Mouse (Mus musculus): ENCODE measurements around the gene Phc3.
A peak's percentile ranks its signal among the peaks of the same experiment; 100 is the strongest.

The Phc3 gene

DNA sequence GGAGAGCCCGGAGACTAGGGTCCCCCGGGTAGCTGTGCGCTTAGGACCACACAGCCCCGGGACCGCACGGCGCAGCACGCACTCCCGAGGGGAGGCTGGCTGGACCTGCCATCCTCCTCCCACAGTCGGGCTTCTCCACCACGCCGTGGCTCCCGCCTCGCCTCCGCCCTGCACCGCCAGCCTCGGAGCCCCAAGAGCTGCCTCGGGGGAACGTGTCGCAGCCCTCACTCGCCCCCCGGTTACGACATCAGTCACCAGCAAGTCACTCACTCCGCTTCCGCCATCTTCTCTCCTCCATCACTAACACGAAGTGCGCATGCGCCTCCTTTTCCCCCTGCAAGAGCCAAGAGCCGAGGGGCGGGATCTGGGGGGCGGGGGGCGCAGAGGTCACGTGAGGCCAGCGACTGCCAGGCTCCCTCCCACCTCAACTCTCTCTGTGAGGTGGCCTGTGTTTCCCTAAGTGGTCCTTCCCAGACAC is at the start of gene Phc3:
TSS of gene Phc3 (minus strand) at position 312 of the 478 bp plus-strand sequence.
- DNase-seq, result peak; percentile 91 to 93

GRCm38 (mm10) chr3:31017652-31018051 is 48.4 kb upstream of the Phc3 start:
- no peak for DNase-seq

- no peak for DNase-seq
Observed at GRCm38 (mm10) chr3:31016594-31017196, 47.5 kb upstream of the Phc3 start.

GRCm38 (mm10) chr3:31015682-31016443 is 46.6 kb upstream of the Phc3 start:
- peak in 1 of 2 experiments; percentile 32 for DNase-seq

DNA sequence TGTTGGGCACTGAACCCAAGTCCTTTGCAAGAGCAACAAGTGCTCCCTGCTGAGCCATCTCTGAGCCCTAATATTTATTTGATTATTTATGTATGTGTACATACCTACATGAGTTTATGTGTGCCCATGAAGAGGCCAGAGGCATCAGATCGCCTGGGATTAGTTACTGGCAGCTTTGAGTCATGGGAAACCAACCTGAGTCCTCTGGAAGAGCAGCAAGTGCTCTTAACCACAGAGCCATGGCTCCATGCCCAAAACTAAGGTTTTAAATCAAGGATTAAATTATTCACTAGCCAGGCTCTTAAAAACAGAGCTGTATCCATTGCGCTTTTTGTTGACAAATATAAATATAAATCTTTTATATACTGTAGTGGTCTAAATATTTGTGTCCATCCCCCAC is 45.2 kb upstream of the Phc3 start:
- no peak for DNase-seq

DNA sequence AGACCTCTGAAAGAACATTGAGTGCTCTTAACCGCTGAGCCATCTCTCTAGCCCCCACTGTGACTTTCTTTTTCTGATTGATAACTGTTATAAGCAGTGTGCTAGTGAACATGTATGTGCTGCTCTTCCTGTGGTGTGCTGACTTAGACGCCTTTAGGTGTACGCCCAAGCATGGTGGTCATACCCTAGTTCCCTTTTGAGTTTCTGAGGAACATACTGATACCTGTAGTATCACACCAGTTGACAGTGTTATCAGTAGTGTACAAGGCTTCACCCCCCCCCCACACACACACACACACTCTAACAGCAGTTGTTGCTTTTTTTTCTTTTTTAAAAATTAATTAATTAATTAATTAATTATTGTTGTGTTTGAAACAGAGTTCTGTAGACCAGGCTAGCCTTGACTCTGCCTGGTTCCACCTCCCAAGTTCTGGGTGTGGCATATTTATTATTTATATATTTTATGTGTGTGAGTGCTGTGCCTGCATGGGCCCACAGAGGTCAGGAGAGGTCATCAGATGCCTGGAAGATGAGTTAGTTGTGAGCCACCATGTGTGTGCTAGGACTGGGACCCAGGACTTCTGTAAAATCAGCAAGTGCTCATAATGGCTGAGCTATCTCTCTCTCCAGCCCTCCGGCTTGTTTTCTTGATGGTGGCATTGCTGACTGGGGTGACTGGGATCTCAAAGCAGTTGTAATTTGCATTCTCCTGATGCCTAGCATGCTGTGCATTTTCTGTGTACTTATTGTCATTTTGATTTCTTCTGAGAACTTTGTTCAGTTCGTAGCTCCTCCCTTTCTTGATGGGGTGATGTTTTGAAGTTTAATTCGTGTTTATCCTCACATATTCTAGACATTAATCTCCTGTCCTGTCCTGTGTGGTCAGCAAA is 35.4 kb upstream of the Phc3 start:
- no peak for DNase-seq

DNA sequence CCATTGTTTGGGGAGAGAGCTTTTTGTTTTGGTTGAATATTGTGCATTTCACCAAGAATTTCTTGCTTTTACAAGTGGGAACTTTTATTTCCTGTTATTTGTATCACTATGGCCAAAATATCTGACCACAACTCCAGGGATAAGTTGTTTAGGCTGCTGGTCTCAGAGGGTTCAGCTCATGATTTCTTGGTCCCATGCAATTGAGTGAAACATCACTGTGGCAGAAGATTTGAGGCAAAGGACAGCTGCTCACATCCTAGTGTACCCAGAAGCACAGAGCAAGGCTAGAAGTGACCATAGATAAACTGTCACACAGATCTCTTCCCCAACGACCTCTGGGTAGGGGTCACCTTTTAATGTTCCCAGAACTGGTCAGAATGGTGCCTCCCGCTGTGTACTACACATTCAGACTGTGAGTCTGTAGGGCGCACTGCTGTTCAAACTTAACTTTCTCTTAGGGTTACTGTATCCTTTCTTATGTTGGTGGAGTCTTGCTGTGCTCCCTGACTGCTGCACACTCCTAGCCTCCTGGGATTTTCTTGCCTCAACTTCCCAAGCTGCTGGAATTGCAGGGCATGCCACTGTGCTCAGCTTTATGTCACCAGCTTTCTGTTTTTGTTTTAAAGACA is 31.9 kb upstream of the Phc3 start:
- DNase-seq, result no peak

DNA sequence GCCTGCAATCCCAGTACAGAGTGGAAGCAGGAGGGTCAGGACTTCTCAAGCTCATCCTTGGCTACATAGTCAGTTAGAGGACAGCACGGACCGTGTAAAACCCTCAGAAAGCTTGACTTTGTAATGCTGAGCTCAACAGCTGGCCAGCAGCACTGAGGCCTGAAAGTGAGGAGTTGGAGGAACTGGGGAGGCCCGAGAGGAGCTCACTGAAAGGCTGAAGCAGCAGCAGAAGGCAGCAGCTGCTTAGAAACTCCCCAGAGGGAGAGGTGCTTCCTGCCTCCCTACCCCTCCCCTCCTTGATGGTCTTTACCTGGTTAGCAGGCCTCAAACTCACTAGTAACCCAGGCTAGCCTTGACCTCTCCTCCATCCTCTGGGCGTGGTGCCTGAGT is 30.8 kb upstream of the Phc3 start:
- no peak for DNase-seq

DNA sequence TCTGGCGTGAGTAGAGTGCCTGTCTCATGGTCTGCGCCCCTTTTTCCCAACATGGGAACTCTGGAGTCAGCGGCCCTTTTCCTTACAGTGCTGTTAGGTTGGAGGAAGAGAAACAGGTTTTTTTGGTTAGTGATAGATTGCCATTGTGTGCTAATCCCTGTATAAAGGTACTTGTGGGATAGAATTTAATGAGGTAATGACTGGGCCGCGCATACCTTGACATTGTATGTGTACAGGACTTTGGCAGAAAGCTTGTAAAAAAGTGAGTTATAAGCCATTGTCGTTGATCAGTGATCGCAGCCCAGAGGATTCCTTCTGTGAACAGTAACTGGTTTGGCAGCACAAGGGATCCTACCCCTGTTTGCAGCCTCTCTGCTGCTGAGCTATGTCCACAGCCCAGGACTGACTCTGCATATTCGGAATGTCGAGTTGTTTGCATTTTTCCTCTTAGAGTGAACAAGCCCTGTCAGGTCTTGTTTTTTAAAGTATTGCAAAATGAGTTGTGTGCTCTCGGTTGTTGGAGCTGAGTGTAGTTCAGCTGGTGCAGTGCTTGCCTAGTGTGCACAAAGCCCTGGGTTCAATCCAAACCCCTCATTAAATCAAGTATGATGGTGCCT is 30.3 kb upstream of the Phc3 start:
- DNase-seq, result no peak

DNA sequence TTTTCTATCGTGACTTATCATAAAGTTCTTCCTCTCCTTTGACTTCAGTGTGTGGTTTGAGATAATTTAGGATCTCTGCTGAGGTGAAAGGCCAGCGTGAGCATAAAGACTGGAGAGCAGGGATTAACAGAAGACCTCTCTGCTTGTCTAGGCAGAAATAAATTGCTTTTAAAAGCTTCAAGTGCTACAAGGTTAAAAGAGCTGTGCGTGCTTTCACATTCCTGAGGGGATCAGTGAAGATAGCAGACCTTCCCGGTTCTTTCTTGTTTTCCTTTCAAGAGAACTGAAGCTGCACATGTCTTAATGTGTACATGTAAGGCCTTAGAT is 27.4 kb upstream of the Phc3 start:
- DNase-seq, result no peak

DNA sequence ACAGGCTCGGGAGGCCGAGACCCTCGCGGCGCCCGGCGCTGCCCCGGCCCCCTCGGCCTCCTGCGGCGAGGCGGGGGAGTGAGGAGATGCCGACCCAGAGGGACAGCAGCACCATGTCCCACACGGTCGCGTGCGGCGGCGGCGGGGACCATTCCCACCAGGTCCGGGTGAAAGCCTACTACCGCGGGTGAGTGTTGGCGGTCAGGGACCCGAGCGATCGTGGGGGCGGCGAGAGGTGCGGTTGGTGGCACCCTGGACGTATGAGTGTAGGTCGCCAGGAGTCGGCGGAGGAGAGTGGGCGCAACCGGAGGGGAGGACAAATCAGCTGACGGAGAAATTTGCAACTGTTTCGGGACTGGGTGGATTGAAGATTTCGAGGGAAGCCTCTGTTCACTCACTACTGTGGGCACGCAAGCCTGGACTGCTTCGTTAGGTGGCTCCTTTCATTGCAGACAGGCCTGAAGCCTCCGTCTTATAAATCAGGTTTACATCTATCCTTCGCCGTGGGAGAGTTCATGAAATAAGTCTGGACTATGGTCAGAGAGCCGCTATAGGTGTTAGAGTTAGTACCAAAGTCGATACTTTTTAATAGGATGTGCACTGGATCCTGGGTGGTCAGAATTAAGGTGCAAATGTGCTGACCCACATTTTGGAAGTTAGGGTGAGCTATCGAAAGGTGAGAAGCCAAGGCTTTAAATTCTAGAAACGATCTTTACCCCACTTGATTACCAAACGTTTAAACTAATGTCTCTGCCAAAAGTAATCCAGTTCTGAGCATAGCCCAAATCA is 26.9 kb upstream of the Phc3 start:
- no peak for DNase-seq

DNA sequence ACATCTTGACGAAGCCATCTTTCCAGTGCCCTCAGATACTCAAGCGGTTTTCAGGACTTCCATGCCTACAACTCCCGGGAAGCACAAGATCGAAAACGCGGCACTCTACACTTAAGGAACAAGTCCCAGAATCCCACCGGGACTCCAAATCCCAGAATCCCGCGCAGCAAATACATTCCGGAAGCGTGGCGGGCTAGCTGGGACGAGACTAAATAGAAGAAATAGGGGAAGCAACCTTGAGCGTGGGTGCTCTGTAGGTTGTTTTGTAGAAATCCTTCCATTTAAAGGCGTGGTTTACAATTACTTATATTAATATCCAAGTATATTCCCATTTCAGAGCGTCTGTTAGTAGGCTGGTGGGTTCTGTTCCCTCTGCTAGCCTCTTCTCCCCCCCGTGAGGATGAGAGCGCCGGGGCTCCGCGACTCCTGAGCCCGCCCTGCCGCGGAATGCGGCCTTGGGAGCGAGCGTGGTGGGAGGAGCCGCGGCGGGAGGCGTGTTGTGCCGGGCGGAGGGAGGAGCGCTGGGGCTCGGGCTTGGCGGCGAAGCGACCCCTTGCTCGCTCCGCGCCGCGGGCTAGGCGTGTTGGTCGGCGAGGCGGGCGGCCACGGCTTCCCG is 26.2 kb upstream of the Phc3 start, which contains the start of gene Prkci:
TSS of gene Prkci (plus strand) at position 465 of the 616 bp plus-strand sequence.
- peak; percentile 93 for DNase-seq

DNA sequence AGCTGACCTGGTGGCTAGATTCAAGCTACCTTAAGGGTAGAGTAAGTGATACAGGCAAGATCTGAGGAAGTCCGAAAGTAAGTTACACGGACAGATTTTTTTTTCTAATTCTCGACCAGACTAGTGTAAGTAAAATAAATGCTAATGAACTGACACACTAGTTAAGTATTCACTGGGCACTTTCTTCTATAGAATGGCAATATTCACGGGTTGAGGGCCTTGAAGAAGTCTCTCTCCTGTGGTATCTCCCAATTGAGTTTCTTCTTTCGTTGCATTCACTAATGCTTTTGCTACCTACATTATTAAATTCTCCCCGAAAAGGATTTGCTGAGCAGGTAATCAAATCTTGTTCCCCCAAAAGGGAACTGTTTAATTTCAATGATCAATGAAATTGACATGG is 25.6 kb upstream of the Phc3 start:
- DNase-seq, result no peak

DNA sequence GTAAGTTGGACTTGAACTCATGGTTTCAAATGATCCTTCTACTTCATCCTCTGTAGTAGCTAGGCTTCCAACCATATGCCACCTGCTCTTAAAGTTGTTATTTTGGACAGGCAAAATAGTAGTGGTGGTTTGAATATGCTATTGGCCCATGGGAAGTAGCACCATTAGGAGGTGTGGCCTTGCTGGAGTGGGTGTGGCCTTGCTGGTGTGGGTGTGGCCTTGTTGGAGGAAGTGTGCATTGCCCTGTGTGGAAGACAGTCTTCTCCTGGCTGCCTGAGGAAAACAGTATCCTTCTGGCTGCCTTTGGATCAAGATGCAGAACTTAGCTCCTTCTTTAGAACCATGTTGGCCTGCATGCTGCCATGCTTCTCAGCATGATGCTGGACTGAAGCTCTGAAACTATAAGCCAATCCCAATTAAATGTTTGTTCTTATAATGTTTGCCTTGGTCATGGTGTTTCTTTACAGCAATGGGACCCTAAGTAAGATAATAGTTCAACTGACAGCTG is 23.9 kb upstream of the Phc3 start:
- no peak for DNase-seq

GRCm38 (mm10) chr3:30992161-30992560 is 22.9 kb upstream of the Phc3 start:
- DNase-seq, result no peak

- DNase-seq, result no peak
Observed at GRCm38 (mm10) chr3:30987396-30988318, 18.4 kb upstream of the Phc3 start.

GRCm38 (mm10) chr3:30982924-30983536 is 13.8 kb upstream of the Phc3 start:
- no peak for DNase-seq

- no peak for DNase-seq
Observed at GRCm38 (mm10) chr3:30981616-30982380, 12.6 kb upstream of the Phc3 start.
